ENCODE assay signal across 33 mouse cellular contexts in the genomic region with DNA sequence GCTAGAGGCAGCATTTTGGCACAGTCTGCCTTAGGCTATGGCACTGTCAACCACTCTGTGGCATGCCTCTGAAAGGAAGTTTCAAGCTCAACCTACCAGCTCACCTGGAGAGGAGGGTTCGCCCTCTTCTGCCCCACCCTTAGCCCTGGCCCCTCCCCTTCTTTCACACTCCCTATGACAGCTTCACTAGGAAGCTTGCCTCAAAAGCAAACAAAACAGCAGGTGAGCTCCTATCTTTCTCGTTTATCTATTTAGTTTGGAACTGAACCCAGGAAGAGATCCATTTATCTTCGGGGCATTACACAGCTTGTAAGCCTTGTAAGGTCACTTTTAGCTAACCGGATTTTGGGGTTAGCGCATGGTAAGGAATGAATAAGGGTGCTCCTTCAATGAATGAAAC. TPM values are rescaled to one million over a fixed set of nuclear protein-coding genes. Genes with fewer than 3 reads are reported as not detected.
DNase-seq lines count a peak whose midpoint lies in the region; ATAC-seq and TF ChIP-seq lines count a peak whose summit lies in the region.
"Had no signal": no experiment of that assay in that cellular context is flagged by ENCODE, and none has a peak within 500 bp of the region (broad histone marks: within the 10 kb centered on the region; RNA-seq: fewer than 3 reads in every experiment).

No protein-coding gene starts in this region.

- peak; percentile 58 for ATAC-seq in embryonic facial prominence, embryonic 14.5 days (ENCODE audit: low read depth)
- peak; percentile 92 for ATAC-seq in stomach, postnatal 0 days (ENCODE audit: low FRiP score, low TSS enrichment)
- no peak for ATAC-seq in kidney, embryonic 15.5 days (replicated peaks; ENCODE audit: low FRiP score)
- ATAC-seq: activated CD4-positive, CD25-positive, alpha-beta regulatory T cell, adult 4 months; forebrain, embryonic 13.5 days; midbrain, embryonic 13.5 days had no signal

- no peak for DNase-seq in embryonic facial prominence, embryonic 14.5 days (ENCODE audit: low spot score)
- no peak for DNase-seq in embryonic facial prominence, embryonic 10.5 days (ENCODE audit: low spot score)
- DNase-seq in urinary bladder, postnatal 14 days (ENCODE audit: low spot score) = peak; percentile 64
- no peak for DNase-seq in urinary bladder, postnatal 25 days (ENCODE audit: low spot score)
- peak; percentile 78 for DNase-seq in large intestine, adult 2 months (ENCODE audit: low read depth, low spot score)
- peak; percentile 82 for DNase-seq in stomach, postnatal 0 days (ENCODE audit: low spot score)
- DNase-seq in layer of hippocampus, adult 18-20 months (ENCODE audit: low spot score in 2 of 2) = no peak
- DNase-seq: adrenal gland, postnatal 14 days; cerebellum, adult 11 months; cerebellum, adult 9-11 months; gastrocnemius, postnatal 10 days; heart, postnatal 14 days; kidney, adult 11 months; kidney, postnatal 25 days; layer of hippocampus, postnatal 36 days; right cerebral cortex, postnatal 25 days; spleen, adult 18-20 months had no signal

- H3K9me3 ChIP-seq in embryonic facial prominence, embryonic 14.5 days (ENCODE audit: control insufficient read depth, low read length) = no peaks in the 10 kb centered on the region
- H3K9me3 ChIP-seq in embryonic facial prominence, embryonic 10.5 days = no peaks in the 10 kb centered on the region
- no peaks in the 10 kb centered on the region for H3K9me3 ChIP-seq in stomach, postnatal 0 days (ENCODE audit: control insufficient read depth, low read length)
- no peaks in the 10 kb centered on the region for H3K9me3 ChIP-seq in kidney, embryonic 15.5 days (replicated peaks)
- H3K9me3 ChIP-seq: embryonic facial prominence, embryonic 15.5 days; forebrain, embryonic 13.5 days; hindbrain, embryonic 10.5 days; hindbrain, embryonic 15.5 days; limb, embryonic 10.5 days; limb, embryonic 15.5 days; midbrain, embryonic 13.5 days had no signal

- H3K4me1 ChIP-seq in embryonic facial prominence, embryonic 14.5 days (ENCODE audit: control insufficient read depth, insufficient read depth, low read length) = 0 out of 2 replicates have a peak, but pooled peaks cover 2% of the 10 kb centered on the region
- 0 out of 2 replicates have a peak, but pooled peaks cover 4% of the 10 kb centered on the region for H3K4me1 ChIP-seq in embryonic facial prominence, embryonic 10.5 days
- 0 out of 2 replicates have a peak, but pooled peaks cover 2% of the 10 kb centered on the region for H3K4me1 ChIP-seq in stomach, postnatal 0 days (replicated peaks; ENCODE audit: control insufficient read depth, insufficient read depth)
- peaks cover 14% of the 10 kb centered on the region for H3K4me1 ChIP-seq in kidney, embryonic 15.5 days

- H3K36me3 ChIP-seq in embryonic facial prominence, embryonic 14.5 days (ENCODE audit: control insufficient read depth, insufficient read depth, low read length) = peaks cover 12% of the 10 kb centered on the region; the same call in 1 of the 2 replicates
- H3K36me3 ChIP-seq in embryonic facial prominence, embryonic 10.5 days (replicated peaks) = peaks cover 46% of the 10 kb centered on the region
- 0 out of 2 replicates have a peak, but pooled peaks cover 4% of the 10 kb centered on the region for H3K36me3 ChIP-seq in stomach, postnatal 0 days (ENCODE audit: control insufficient read depth, insufficient read depth, low read length)
- H3K36me3 ChIP-seq in kidney, embryonic 15.5 days = peaks cover 25% of the 10 kb centered on the region

- TF ChIP-seq EP300 in stomach, postnatal 0 days (optimal IDR thresholded peaks at IDR 0.05) = no peak

- H3K27ac ChIP-seq in embryonic facial prominence, embryonic 14.5 days (replicated peaks; ENCODE audit: low read depth, low read length) = no peak overlapping the region
- H3K27ac ChIP-seq in embryonic facial prominence, embryonic 10.5 days (replicated peaks) = no peak overlapping the region
- no peak overlapping the region for H3K27ac ChIP-seq in stomach, postnatal 0 days (replicated peaks)
- no peak overlapping the region for H3K27ac ChIP-seq in kidney, embryonic 15.5 days
- H3K27ac ChIP-seq: embryonic facial prominence, embryonic 15.5 days; forebrain, embryonic 13.5 days; hindbrain, embryonic 10.5 days; hindbrain, embryonic 15.5 days; limb, embryonic 15.5 days; macrophage; midbrain, embryonic 13.5 days had no signal

- TF ChIP-seq CTCF in stomach, postnatal 0 days (IDR thresholded peaks at IDR 0.05; ENCODE audit: low read depth) = no peak

- 67% methylated on average over 5 of the region's 5 CpGs for WGBS in embryonic facial prominence, embryonic 14.5 days
- 80% methylated on average over 5 of the region's 5 CpGs for WGBS in embryonic facial prominence, embryonic 10.5 days
- 38% methylated on average over 5 of the region's 5 CpGs for WGBS in large intestine, adult 2 months
- 44% methylated on average over 5 of the region's 5 CpGs for WGBS in stomach, postnatal 0 days
- 62% methylated on average over 5 of the region's 5 CpGs for WGBS in kidney, embryonic 15.5 days

- no peak overlapping the region for H3K4me3 ChIP-seq in embryonic facial prominence, embryonic 14.5 days (ENCODE audit: low read depth, low read length)
- H3K4me3 ChIP-seq in embryonic facial prominence, embryonic 10.5 days = no peak overlapping the region
- H3K4me3 ChIP-seq in stomach, postnatal 0 days (ENCODE audit: low read depth, low read length) = no peak overlapping the region
- no peak overlapping the region for H3K4me3 ChIP-seq in kidney, embryonic 15.5 days (replicated peaks)
- H3K4me3 ChIP-seq: embryonic facial prominence, embryonic 15.5 days; forebrain, embryonic 13.5 days; hindbrain, embryonic 10.5 days; hindbrain, embryonic 15.5 days; limb, embryonic 10.5 days; limb, embryonic 15.5 days; midbrain, embryonic 13.5 days had no signal

- H3K4me2 ChIP-seq in embryonic facial prominence, embryonic 14.5 days (ENCODE audit: low read depth, low read length) = no peak overlapping the region
- no peak overlapping the region for H3K4me2 ChIP-seq in stomach, postnatal 0 days (replicated peaks; ENCODE audit: low read depth)
- no peak overlapping the region for H3K4me2 ChIP-seq in kidney, embryonic 15.5 days
- H3K4me2 ChIP-seq: embryonic facial prominence, embryonic 15.5 days; forebrain, embryonic 13.5 days; hindbrain, embryonic 15.5 days; limb, embryonic 15.5 days; midbrain, embryonic 13.5 days had no signal

- no peaks in the 10 kb centered on the region for H3K27me3 ChIP-seq in embryonic facial prominence, embryonic 14.5 days (replicated peaks; ENCODE audit: control insufficient read depth, insufficient read depth, low read length)
- H3K27me3 ChIP-seq in embryonic facial prominence, embryonic 10.5 days (replicated peaks; ENCODE audit: low read depth, poor library complexity, severe bottlenecking) = no peaks in the 10 kb centered on the region
- no peaks in the 10 kb centered on the region for H3K27me3 ChIP-seq in stomach, postnatal 0 days (ENCODE audit: control insufficient read depth, insufficient read depth, low read length)
- no peaks in the 10 kb centered on the region for H3K27me3 ChIP-seq in kidney, embryonic 15.5 days
- H3K27me3 ChIP-seq: CH12.LX; embryonic facial prominence, embryonic 15.5 days; forebrain, embryonic 13.5 days; hindbrain, embryonic 15.5 days; limb, embryonic 15.5 days; midbrain, embryonic 13.5 days had no signal

- H3K9ac ChIP-seq in embryonic facial prominence, embryonic 14.5 days (ENCODE audit: low read depth, low read length) = no peak overlapping the region
- H3K9ac ChIP-seq in stomach, postnatal 0 days (ENCODE audit: low read length) = no peak overlapping the region
- H3K9ac ChIP-seq in kidney, embryonic 15.5 days = no peak overlapping the region
- H3K9ac ChIP-seq: embryonic facial prominence, embryonic 15.5 days; forebrain, embryonic 13.5 days; hindbrain, embryonic 15.5 days; limb, embryonic 15.5 days; midbrain, embryonic 13.5 days had no signal

RNA-seq across cellular contexts. Expression of gene Fam83c, which starts 35.1 kb away (rescaled TPM):
- 0.74 and 1.1 TPM in 2 replicates for polyA plus RNA-seq in embryonic facial prominence, embryonic 14.5 days (2014; fragmentation: Nextera tagmentation; extraction: Ambion mirVana)
- 0.29 and 0.41 TPM in 2 replicates for polyA plus RNA-seq in embryonic facial prominence, embryonic 10.5 days (2016; fragmentation: Nextera tagmentation; extraction: Ambion mirVana)
- polyA plus RNA-seq in large intestine, adult 2 months (2012; rRNA removed) = 0.97 and 1.7 TPM in 2 replicates
- 2.7 and 4.4 TPM in 2 replicates for polyA plus RNA-seq in stomach, postnatal 0 days (2015; fragmentation: Nextera tagmentation; extraction: Ambion mirVana)
- 0.15 and 0.19 TPM in 2 replicates for polyA plus RNA-seq in kidney, embryonic 15.5 days (2015; fragmentation: Nextera tagmentation; extraction: Ambion mirVana)
- not detected for total RNA-seq in layer of hippocampus, adult 18-20 months (2021)
- total RNA-seq: adrenal gland, postnatal 14 days; common myeloid progenitor, adult 5-6 weeks; gastrocnemius, postnatal 10 days; granulocyte monocyte progenitor cell, adult 5-6 weeks; heart, postnatal 14 days; layer of hippocampus, adult 8-10 months; layer of hippocampus, postnatal 36 days; megakaryocyte-erythroid progenitor cell, adult 5-6 weeks; monocyte, adult 5-6 weeks had no signal
- polyA plus RNA-seq: activated CD4-positive, CD25-positive, alpha-beta regulatory T cell, adult 4 months; macrophage had no signal

RNA-seq across cellular contexts. Expression of gene Eif6, which starts 43.0 kb away (rescaled TPM):
- 151 and 162 TPM in 2 replicates for polyA plus RNA-seq in embryonic facial prominence, embryonic 14.5 days (2014; fragmentation: Nextera tagmentation; extraction: Ambion mirVana)
- polyA plus RNA-seq in embryonic facial prominence, embryonic 10.5 days (2016; fragmentation: Nextera tagmentation; extraction: Ambion mirVana) = 247 and 259 TPM in 2 replicates
- 288 and 346 TPM in 2 replicates for polyA plus RNA-seq in large intestine, adult 2 months (2012; rRNA removed)
- polyA plus RNA-seq in stomach, postnatal 0 days (2015; fragmentation: Nextera tagmentation; extraction: Ambion mirVana) = 310 and 318 TPM in 2 replicates
- polyA plus RNA-seq in kidney, embryonic 15.5 days (2015; fragmentation: Nextera tagmentation; extraction: Ambion mirVana) = 204 and 210 TPM in 2 replicates
- 10 to 100 TPM; 66.9 to 70.9 TPM for total RNA-seq in layer of hippocampus, adult 18-20 months (2021)

RNA-seq across cellular contexts. Expression of gene BC029722, which starts 50.5 kb away (rescaled TPM):
- polyA plus RNA-seq in embryonic facial prominence, embryonic 14.5 days (2014; fragmentation: Nextera tagmentation; extraction: Ambion mirVana) = 10.8 and 12.2 TPM in 2 replicates
- 7.1 and 8.4 TPM in 2 replicates for polyA plus RNA-seq in embryonic facial prominence, embryonic 10.5 days (2016; fragmentation: Nextera tagmentation; extraction: Ambion mirVana)
- 19.0 and 22.9 TPM in 2 replicates for polyA plus RNA-seq in large intestine, adult 2 months (2012; rRNA removed)
- 26.8 and 29.8 TPM in 2 replicates for polyA plus RNA-seq in stomach, postnatal 0 days (2015; fragmentation: Nextera tagmentation; extraction: Ambion mirVana)
- polyA plus RNA-seq in kidney, embryonic 15.5 days (2015; fragmentation: Nextera tagmentation; extraction: Ambion mirVana) = 14.5 and 18.1 TPM in 2 replicates
- 10 to 100 TPM; 57.3 to 64.4 TPM for total RNA-seq in layer of hippocampus, adult 18-20 months (2021)

Comparison
In these comparisons a context has a peak if more than half of its experiments do, and no peak if none do; other contexts are left out.
1. DNase-seq: peak in urinary bladder, postnatal 14 days (single experiment), large intestine, adult 2 months (single experiment) and stomach, postnatal 0 days (single experiment); none in embryonic facial prominence, embryonic 14.5 days (single experiment), embryonic facial prominence, embryonic 10.5 days (single experiment), urinary bladder, postnatal 25 days (single experiment) and layer of hippocampus, adult 18-20 months (0 of 2).